Mouse (Mus musculus) small intestine, adult 2 months (tissue): ENCODE measurements around the gene Parn.

Experiments
- CTCF ChIP-seq: fragments of 200-500 bp; IDR thresholded peaks from 2 replicates; pipeline ENCODE4 v1.5.1; 2012; ENCODE audit warnings: low read depth, mild to moderate bottlenecking, control low read depth, inconsistent platforms, low read length, moderate library complexity, mixed read lengths; ENCODE audit not compliant: insufficient replicate concordance, insufficient read length; ENCODE audit errors: extremely low read depth
- POLR2A ChIP-seq: fragments of 200-500 bp; IDR thresholded peaks from 2 replicates; pipeline ENCODE4 v1.6.1; 2012; ENCODE audit warnings: low read depth, mild to moderate bottlenecking, control low read depth, inconsistent platforms, low read length, moderate library complexity

DNA sequence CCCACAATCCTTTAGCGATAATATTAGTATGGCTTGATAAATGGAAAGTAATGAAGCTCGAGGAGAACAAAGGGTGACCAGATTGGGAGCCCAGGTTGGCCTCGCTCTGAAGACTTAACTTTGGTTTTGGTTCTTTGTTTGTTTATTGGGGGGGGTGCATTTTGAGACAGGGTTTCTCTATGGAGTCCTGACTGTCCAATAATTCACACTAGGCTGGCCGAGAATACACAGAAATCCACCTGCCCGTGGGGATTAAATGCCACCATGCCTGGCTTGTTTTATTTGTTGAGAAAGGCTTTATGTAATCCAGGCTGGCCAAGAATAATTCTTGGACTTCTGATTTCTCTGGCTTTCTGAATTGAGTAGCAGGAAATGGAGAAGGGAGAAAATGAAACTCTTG lies 5.1 kb upstream of the Parn start:
- no peak for TF ChIP-seq CTCF
- no peak for TF ChIP-seq POLR2A
